Comparison of ENCODE assay signal across 12 mouse cellular contexts in genomic region chr5:54280670-54281069, GRCm38 (mm10).
DNase-seq lines count a peak whose midpoint lies in the region; ATAC-seq and TF ChIP-seq lines count a peak whose summit lies in the region.
"Had no signal": no experiment of that assay in that cellular context is flagged by ENCODE, and none has a peak within 500 bp of the region (broad histone marks: within the 10 kb centered on the region; RNA-seq: fewer than 3 reads in every experiment).

No protein-coding gene starts in this region.

- H3K9me3 ChIP-seq in intestine, postnatal 0 days (ENCODE audit: control insufficient read depth): no peaks in the 10 kb centered on the region
- H3K9me3 ChIP-seq in intestine, embryonic 16.5 days (ENCODE audit: control insufficient read depth, low read length): no peaks in the 10 kb centered on the region
- no peaks in the 10 kb centered on the region for H3K9me3 ChIP-seq in G1E (replicated peaks)
- no peaks in the 10 kb centered on the region for H3K9me3 ChIP-seq in embryonic facial prominence, embryonic 14.5 days (ENCODE audit: control insufficient read depth, low read length)
- H3K9me3 ChIP-seq: intestine, embryonic 15.5 days; neural tube, embryonic 12.5 days had no signal

- no peaks in the 10 kb centered on the region for H3K27me3 ChIP-seq in intestine, postnatal 0 days (replicated peaks; ENCODE audit: control insufficient read depth, insufficient read depth, low read length)
- H3K27me3 ChIP-seq in intestine, embryonic 16.5 days (replicated peaks; ENCODE audit: control insufficient read depth, insufficient read depth, low read length): no peaks in the 10 kb centered on the region
- H3K27me3 ChIP-seq in G1E (ENCODE audit: insufficient read depth, low read length): no peaks in the 10 kb centered on the region
- H3K27me3 ChIP-seq in embryonic facial prominence, embryonic 14.5 days (replicated peaks; ENCODE audit: control insufficient read depth, insufficient read depth, low read length): no peaks in the 10 kb centered on the region
- H3K27me3 ChIP-seq: intestine, embryonic 15.5 days; neural tube, embryonic 12.5 days had no signal

- no peak overlapping the region for H3K9ac ChIP-seq in intestine, postnatal 0 days (ENCODE audit: low read depth, low read length)
- H3K9ac ChIP-seq in intestine, embryonic 16.5 days (ENCODE audit: low read depth, low read length): no peak overlapping the region
- no peak overlapping the region for H3K9ac ChIP-seq in embryonic facial prominence, embryonic 14.5 days (ENCODE audit: low read depth, low read length)
- H3K9ac ChIP-seq: intestine, embryonic 15.5 days; neural tube, embryonic 12.5 days had no signal

- WGBS in intestine, postnatal 0 days: 53% methylated on average over 4 of the region's 4 CpGs
- WGBS in intestine, embryonic 16.5 days: 46% methylated on average over 4 of the region's 4 CpGs
- 38% methylated on average over 4 of the region's 4 CpGs for WGBS in embryonic facial prominence, embryonic 14.5 days

- DNase-seq in lung, postnatal 25 days (ENCODE audit: low spot score): peak; percentile 3
- DNase-seq in lung, adult 18-20 months: no peak
- DNase-seq in G1E (ENCODE audit: low spot score): no peak
- DNase-seq in embryonic facial prominence, embryonic 14.5 days (ENCODE audit: low spot score): no peak
- DNase-seq in T-cell, adult 2 months (ENCODE audit: low spot score): no peak
- DNase-seq: adrenal gland, postnatal 14 days; cerebellum, adult 8-10 months had no signal

- H3K4me1 ChIP-seq in intestine, postnatal 0 days (replicated peaks; ENCODE audit: control insufficient read depth, insufficient read depth, low read length): no peaks in the 10 kb centered on the region
- H3K4me1 ChIP-seq in intestine, embryonic 16.5 days (ENCODE audit: control insufficient read depth, insufficient read depth, low read length): no peaks in the 10 kb centered on the region
- no peaks in the 10 kb centered on the region for H3K4me1 ChIP-seq in G1E (ENCODE audit: insufficient read depth, low read depth, low read length)
- no peaks in the 10 kb centered on the region for H3K4me1 ChIP-seq in embryonic facial prominence, embryonic 14.5 days (ENCODE audit: control insufficient read depth, insufficient read depth, low read length)
- H3K4me1 ChIP-seq: intestine, embryonic 15.5 days; neural tube, embryonic 12.5 days had no signal

- H3K4me2 ChIP-seq in intestine, postnatal 0 days (replicated peaks; ENCODE audit: low read depth): no peak overlapping the region
- no peak overlapping the region for H3K4me2 ChIP-seq in intestine, embryonic 16.5 days (ENCODE audit: low read depth, low read length)
- H3K4me2 ChIP-seq in embryonic facial prominence, embryonic 14.5 days (ENCODE audit: low read depth, low read length): no peak overlapping the region
- H3K4me2 ChIP-seq: intestine, embryonic 15.5 days; neural tube, embryonic 12.5 days had no signal

- H3K4me3 ChIP-seq in intestine, postnatal 0 days (ENCODE audit: low read depth, low read length): no peak overlapping the region
- no peak overlapping the region for H3K4me3 ChIP-seq in intestine, embryonic 16.5 days (ENCODE audit: low read length)
- H3K4me3 ChIP-seq in G1E (ENCODE audit: low read depth, low read length): no peak overlapping the region
- H3K4me3 ChIP-seq in embryonic facial prominence, embryonic 14.5 days (ENCODE audit: low read depth, low read length): no peak overlapping the region
- H3K4me3 ChIP-seq: erythroblast, embryonic 14.5 days; intestine, embryonic 15.5 days; neural tube, embryonic 12.5 days had no signal

- no peaks in the 10 kb centered on the region for H3K36me3 ChIP-seq in intestine, postnatal 0 days (ENCODE audit: control insufficient read depth, insufficient read depth)
- H3K36me3 ChIP-seq in intestine, embryonic 16.5 days (ENCODE audit: control insufficient read depth, insufficient read depth, low read length): no peaks in the 10 kb centered on the region
- H3K36me3 ChIP-seq in G1E (replicated peaks): no peaks in the 10 kb centered on the region
- H3K36me3 ChIP-seq in embryonic facial prominence, embryonic 14.5 days (ENCODE audit: control insufficient read depth, insufficient read depth, low read length): no peaks in the 10 kb centered on the region
- H3K36me3 ChIP-seq: intestine, embryonic 15.5 days; neural tube, embryonic 12.5 days had no signal

- TF ChIP-seq CTCF in intestine, postnatal 0 days (IDR thresholded peaks at IDR 0.05; ENCODE audit: low read depth): peak; percentile 36
- TF ChIP-seq CTCF in G1E (IDR thresholded peaks at IDR 0.05; ENCODE audit: low read depth, low read length): no peak

- no peak for ATAC-seq in intestine, postnatal 0 days
- ATAC-seq in intestine, embryonic 16.5 days: no peak
- ATAC-seq in G1E (ENCODE audit: extremely low read depth, insufficient number of reproducible peaks, low FRiP score, poor library complexity, severe bottlenecking): 0 out of 2 replicates have a peak, but pooled peaks have one; percentile 28
- peak; percentile 33; the same call in 1 of the 2 replicates for ATAC-seq in embryonic facial prominence, embryonic 14.5 days (ENCODE audit: low read depth)
- ATAC-seq: intestine, embryonic 15.5 days had no signal

- H3K27ac ChIP-seq in intestine, postnatal 0 days (ENCODE audit: low read depth, low read length): no peak overlapping the region
- no peak overlapping the region for H3K27ac ChIP-seq in intestine, embryonic 16.5 days (ENCODE audit: low read length)
- H3K27ac ChIP-seq in embryonic facial prominence, embryonic 14.5 days (replicated peaks; ENCODE audit: low read depth, low read length): no peak overlapping the region
- H3K27ac ChIP-seq: intestine, embryonic 15.5 days; neural tube, embryonic 12.5 days had no signal

Comparison
In these comparisons a context has a peak if more than half of its experiments do, and no peak if none do; other contexts are left out.
1. ATAC-seq: peak in G1E (single experiment) and embryonic facial prominence, embryonic 14.5 days (single experiment); none in intestine, postnatal 0 days (single experiment) and intestine, embryonic 16.5 days (single experiment).